Mouse (Mus musculus) cerebellum, postnatal 14 days (tissue): Measurements from ENCODE around the gene Cass4.

ENCODE experiments used
- DNase-seq, 2 experiments: peaks; one replicate each; pipeline ENCODE4 v3.0.0; 2021; ENCODE audit warnings: mixed read lengths in 2 of 2

The Cass4 gene

DNA sequence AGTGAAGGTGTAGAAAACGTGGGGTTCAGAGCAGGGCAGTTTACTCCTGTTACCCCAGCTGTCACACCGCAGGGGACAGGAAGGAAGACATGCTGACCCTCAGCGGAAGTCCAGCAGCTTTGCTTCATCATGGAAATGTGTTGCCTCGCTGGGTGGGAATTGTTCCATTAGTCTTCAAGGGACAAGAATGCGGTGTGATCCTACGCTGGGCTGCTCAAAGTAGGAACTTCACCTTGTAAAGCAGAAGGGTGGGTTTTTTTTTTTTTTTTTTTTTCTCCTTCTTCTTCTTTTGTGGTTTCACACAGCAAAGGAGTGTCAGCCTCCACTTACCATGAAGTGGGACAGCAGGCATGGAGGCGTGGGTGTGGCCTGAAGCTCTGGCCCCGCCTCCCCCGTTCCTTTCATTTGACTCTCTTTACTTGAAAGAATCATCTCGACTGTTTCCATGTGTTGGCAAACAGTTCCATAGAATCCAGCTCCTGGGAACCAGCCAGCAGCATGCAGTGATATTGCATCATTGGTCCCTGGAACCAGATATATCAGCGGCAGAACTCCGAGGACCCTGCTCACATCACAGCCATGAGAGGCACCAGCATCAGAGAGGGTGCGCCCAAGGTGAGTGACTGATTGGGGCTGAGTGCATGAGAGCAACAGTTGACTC is at the start of gene Cass4:
Gene Cass4, plus strand, starts transcription at position 404 of the 661 bp plus-strand sequence.
- DNase-seq: peak in 1 of 2 experiments; percentile 25

DNA sequence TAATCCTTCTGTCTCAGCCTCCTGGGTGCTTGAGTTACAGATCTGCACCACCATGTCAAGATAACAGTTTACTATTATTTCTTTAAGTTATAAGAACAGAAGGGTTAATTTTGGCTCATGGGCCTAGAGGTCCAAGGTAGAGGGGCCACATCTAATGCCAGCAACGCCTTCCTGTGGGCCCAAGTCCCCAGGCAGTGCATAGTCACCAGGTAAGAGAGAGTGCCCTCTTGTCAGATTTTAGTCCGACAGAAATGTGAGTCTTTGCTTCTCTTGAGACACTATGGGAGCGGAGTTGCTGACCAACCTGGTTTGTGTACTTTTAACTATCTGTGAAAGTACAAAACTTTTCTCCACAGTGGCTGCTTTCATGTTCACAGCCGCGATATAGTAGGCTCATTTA is 48.9 kb upstream of the Cass4 start:
- no peak for DNase-seq

DNA sequence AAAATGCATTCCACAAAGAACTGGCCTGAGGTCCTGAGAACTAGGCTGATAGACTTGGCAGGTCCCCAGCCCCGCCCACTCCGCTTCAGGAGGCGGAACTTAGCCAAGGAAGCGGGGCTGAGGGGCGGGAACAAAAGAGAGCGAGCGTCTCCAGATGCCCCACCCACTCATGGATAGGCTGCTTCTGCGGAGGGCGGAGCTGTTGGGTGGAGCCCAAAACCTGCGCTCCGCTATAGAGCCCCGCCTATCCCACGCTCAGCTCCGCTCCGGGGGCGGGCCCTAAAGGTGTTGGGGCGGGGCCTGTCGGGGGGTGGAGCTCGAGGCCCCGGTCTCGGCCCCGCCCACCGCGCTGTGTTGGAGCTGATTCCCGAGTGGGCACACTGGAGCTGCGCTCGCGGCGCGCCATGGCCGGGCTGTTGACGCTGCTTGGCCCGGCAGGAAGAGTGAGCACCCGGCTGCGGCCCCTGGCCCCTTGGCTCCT is 48.3 kb upstream of the Cass4 start, which contains the start of gene Fam210b:
Gene Fam210b, plus strand, starts transcription at position 308 of the 481 bp plus-strand sequence.
- peak; percentile 94 for DNase-seq

GRCm38 (mm10) chr2:172346034-172346929 is 47.3 kb upstream of the Cass4 start:
- peak; percentile 50 to 52 for DNase-seq

- peak in 1 of 2 experiments; percentile 28 for DNase-seq
Observed at GRCm38 (mm10) chr2:172346933-172347611, 46.5 kb upstream of the Cass4 start.

DNA sequence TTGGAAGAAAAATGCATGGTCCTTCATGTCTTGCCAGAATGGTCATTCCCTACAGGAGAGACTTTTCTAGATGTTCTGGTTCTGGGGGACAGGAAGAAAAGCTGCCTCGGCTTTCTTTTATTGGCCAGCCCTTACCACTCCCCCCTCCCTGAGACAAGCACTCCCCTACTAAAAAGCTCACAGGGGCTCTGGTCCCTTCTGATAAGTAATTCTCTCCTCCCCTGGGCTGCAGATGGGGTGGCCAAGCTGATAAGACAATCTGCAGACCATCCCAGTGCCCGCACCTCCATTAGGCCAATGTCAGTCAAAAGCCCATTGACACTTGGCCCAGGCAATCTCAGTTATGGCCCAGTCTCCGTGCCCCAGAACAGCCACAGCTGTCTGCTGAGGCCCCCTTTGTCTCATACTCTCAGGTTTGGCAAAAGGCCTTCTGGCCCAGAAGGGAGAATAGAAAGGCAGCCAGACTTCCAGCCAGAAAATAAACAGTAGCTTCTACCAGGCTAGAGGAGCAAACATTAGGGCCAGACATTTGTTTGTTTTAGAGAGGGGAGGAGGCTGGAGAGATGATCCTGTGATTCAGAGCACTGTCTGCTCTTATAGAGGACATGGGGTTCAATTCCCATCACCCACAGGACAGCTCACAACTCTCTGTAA is 45.2 kb upstream of the Cass4 start:
- peak; percentile 55 to 56 for DNase-seq

- DNase-seq: no peak
Observed at GRCm38 (mm10) chr2:172349776-172350175, 43.8 kb upstream of the Cass4 start.

- no peak for DNase-seq
Observed at GRCm38 (mm10) chr2:172350773-172351172, 42.8 kb upstream of the Cass4 start.

GRCm38 (mm10) chr2:172353218-172353617 is 40.4 kb upstream of the Cass4 start:
- DNase-seq: peak; percentile 24 to 28

GRCm38 (mm10) chr2:172354761-172355160 is 38.8 kb upstream of the Cass4 start:
- DNase-seq: no peak

GRCm38 (mm10) chr2:172355833-172356232 is 37.8 kb upstream of the Cass4 start:
- peak; percentile 82 to 84 for DNase-seq

GRCm38 (mm10) chr2:172363176-172363575 is 30.4 kb upstream of the Cass4 start:
- no peak for DNase-seq

DNA sequence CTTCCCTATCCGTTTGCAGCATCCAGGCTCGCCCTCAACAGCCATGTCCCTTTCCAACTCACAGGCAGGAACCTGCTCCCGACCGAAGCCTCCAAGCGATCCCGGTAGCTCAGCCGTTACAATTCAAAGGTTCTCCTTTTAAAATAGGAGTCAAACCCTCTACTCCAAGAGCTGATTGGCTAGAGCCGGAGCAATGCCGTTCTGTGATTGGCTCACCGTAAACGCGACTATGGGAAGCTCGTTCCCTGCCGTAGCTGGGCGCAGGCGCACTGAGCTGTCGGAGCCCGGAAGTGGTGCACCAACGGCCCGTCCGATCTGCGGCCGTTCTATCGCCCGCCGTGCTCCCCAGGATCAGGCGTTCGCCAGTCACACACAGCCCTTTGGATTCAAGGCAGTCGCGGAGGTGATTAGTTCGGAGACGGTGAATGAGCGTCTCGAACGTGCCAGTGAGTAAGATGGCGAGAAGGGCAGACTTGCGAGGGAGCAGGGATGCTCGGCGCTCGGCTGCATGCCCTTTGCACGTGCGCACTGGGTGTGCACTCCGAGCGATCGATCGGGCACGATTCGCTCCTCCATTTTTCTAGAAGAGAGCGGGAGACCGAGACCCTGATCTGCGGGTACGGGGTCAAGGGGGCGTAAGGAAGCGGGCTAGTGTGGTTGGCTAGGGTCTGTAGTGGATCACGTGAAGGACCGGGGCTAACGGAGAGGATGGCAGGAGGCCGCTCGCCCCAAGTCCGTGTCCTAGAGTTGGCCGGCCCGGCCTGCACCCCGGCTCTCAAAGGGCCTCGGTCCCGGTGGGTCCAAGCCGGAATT is 23.0 kb upstream of the Cass4 start, which contains the start of the genes Aurka and Cstf1:
Gene Aurka, minus strand, starts transcription at position 125 of the 813 bp plus-strand sequence.
Gene Cstf1, plus strand, starts transcription at position 271 of the 813 bp plus-strand sequence.
- DNase-seq: peak; percentile 95 to 96

GRCm38 (mm10) chr2:172371258-172371657 is 22.3 kb upstream of the Cass4 start:
- no peak for DNase-seq

GRCm38 (mm10) chr2:172376551-172376950 is 17.0 kb upstream of the Cass4 start:
- DNase-seq: no peak

GRCm38 (mm10) chr2:172376999-172377515 is 16.5 kb upstream of the Cass4 start:
- no peak for DNase-seq

GRCm38 (mm10) chr2:172378332-172378731 is 15.3 kb upstream of the Cass4 start:
- DNase-seq: peak; percentile 27 to 39

GRCm38 (mm10) chr2:172380513-172380912 is 13.1 kb upstream of the Cass4 start:
- DNase-seq: no peak

DNA sequence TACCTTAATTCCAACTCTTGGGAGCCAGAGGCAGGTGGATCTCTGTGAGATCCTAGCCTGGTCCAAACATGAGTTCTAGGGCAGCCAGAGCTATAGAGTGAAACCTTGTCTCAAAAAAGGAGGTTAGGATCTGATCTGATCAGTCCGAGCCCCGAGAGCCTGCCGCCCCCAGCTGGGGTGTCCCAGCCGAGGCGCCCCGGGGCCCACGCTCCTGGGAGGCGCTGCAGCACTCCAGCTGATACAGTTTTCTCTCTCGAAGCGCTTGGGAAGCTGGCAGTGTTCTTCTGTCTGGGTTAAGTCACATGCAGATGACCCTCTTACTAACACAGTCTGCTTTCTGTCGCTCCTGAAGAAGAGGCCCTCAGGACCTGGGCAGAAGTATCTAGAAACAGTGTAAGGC is 12.3 kb upstream of the Cass4 start:
- no peak for DNase-seq

DNA sequence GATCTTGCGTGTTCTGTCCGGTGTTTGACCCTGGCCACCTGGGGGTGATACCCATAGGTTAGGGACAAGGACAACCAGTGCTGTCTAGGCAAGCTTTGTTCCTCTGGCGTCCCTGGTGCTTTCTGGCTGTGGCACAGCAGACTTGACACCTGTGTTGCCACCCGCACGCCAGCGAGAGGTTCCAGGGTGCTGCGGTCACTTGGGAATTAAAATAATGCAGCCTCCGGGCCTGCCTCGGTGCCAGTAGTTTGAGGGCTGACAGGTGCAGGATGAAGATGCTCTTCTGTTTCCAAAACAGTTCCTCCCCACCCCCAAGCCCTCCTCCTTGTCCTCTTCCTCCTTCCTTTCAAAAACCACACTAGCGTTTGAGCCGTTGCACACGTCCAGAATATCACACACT is 11.7 kb upstream of the Cass4 start:
- DNase-seq: no peak

DNA sequence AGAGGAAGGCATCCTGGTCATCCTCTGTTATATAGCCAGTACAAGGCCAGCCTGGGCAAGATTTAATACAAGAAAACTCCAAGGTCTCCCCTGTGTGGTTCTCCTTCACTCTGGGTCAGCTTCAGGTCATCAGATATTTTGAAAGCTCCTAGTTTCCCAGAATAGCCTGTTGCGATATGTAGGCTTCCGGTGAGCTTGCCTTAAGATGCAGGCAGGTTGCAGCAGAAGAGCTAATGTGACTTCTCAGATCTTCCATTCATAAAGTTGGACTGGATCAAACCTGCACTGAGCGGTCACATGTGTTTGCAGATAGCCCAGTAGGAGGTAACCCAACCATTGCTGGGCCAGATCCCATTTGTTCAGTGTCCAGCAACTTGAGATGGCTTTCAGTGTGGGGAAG is 8.9 kb upstream of the Cass4 start:
- no peak for DNase-seq
